Mouse (Mus musculus) left cerebral cortex, postnatal 25 days (tissue): Measurements from ENCODE around the gene Tmprss11b. TPM values are rescaled to one million over a fixed set of nuclear protein-coding genes. Genes with fewer than 3 reads are reported as not detected.
A peak's percentile ranks its signal among the peaks of the same experiment; 100 is the strongest.

ENCODE experiments used
- DNase-seq, 2 experiments: peaks; one replicate each; pipeline ENCODE4 v3.0.0; 2022; ENCODE audit warnings: low spot score in 2 of 2, mixed read lengths in 1 of 2
- intact Hi-C: fragments of 180-260 bp; cut with DNase I; formaldehyde crosslinking; loops from one replicate; pipeline ENCODE4 v1.15.1; 2025
- total RNA-seq, 2 experiments: library from RNA; stranded (reverse); gene quantifications; 2 replicates each; pipeline ENCODE4 v1.2.3; 2021

Gene Tmprss11b
- total RNA-seq, result not detected

- DNase-seq, result no peak
- intact Hi-C loops, result loop anchor here (10.0 kb wide), 1 partner anchor 481 kb away; the partner anchor contains the start of gene Gnrhr
Observed at GRCm38 (mm10) chr5:86676262-86676661, at the start of gene Tmprss11b. Tmprss11b (minus strand) TSS chr5:86676362.

GRCm38 (mm10) chr5:86725021-86725420, 48.9 kb upstream of the Tmprss11b start:
- intact Hi-C loops, result no loop called here

GRCm38 (mm10) chr5:86722820-86723460, 46.8 kb upstream of the Tmprss11b start:
- intact Hi-C loops, result no loop called here
- no peak for DNase-seq

More at GRCm38 (mm10) chr5:86725021-86725420, 48.9 kb upstream of the Tmprss11b start:
- DNase-seq, result no peak

GRCm38 (mm10) chr5:86714967-86715366, 38.8 kb upstream of the Tmprss11b start:
- intact Hi-C loops, result no loop called here
- no peak for DNase-seq

- DNase-seq, result no peak
- intact Hi-C loops, result no loop called here
Observed at GRCm38 (mm10) chr5:86704923-86705322, 28.8 kb upstream of the Tmprss11b start.

GRCm38 (mm10) chr5:86684667-86685066, 8.5 kb upstream of the Tmprss11b start:
- intact Hi-C loops, result loop anchor here (5.0 kb wide), 2 partner anchors 252 to 327 kb away; no protein-coding TSS in a partner anchor
- DNase-seq, result peak; percentile 60 to 74

- intact Hi-C loops, result loop anchor here (2.0 to 5.0 kb wide), 3 partner anchors 166 to 457 kb away; no protein-coding TSS in a partner anchor
- DNase-seq, result peak; percentile 39 to 45
Observed at GRCm38 (mm10) chr5:86649185-86649584, 27.0 kb downstream of the Tmprss11b start.

GRCm38 (mm10) chr5:86640795-86641194, 35.4 kb downstream of the Tmprss11b start:
- no peak for DNase-seq
- intact Hi-C loops, result no loop called here

- intact Hi-C loops, result no loop called here
- no peak for DNase-seq
Observed at GRCm38 (mm10) chr5:86632324-86632723, 43.8 kb downstream of the Tmprss11b start, which contains the start of gene Tmprss11f. Tmprss11f (minus strand) TSS chr5:86632424.

- DNase-seq, result no peak
- intact Hi-C loops, result no loop called here
Observed at GRCm38 (mm10) chr5:86630700-86631099, 45.5 kb downstream of the Tmprss11b start.

GRCm38 (mm10) chr5:86621778-86622177, 54.4 kb downstream of the Tmprss11b start:
- intact Hi-C loops, result no loop called here
- DNase-seq, result no peak

Other genes with a start within 250 kb of the Tmprss11b start
- not detected for gene Tmprss11a, start 207.4 kb downstream of the Tmprss11b start, total RNA-seq
- not detected for gene Tmprss11g, start 157.8 kb downstream of the Tmprss11b start, total RNA-seq
- not detected for gene Tmprss11f, start 43.9 kb downstream of the Tmprss11b start, total RNA-seq
- gene Tmprss11e, start 69.5 kb upstream of the Tmprss11b start, total RNA-seq, result not detected
- 10 to 100 TPM; 58.4 to 59.5 TPM for gene Ythdc1, start 127.9 kb upstream of the Tmprss11b start, total RNA-seq
- not detected for gene Ugt2b34, start 230.6 kb upstream of the Tmprss11b start, total RNA-seq